Mouse (Mus musculus): ENCODE results near the gene Nlrp10. TPM values are rescaled to one million over a fixed set of nuclear protein-coding genes. Genes with fewer than 3 reads are reported as not detected.

The Nlrp10 gene
- polyA plus RNA-seq, 1 experiment from 2014 or later: not detected

- DNase-seq (ENCODE audit: low spot score) (peak; percentile 73), ATAC-seq (replicated peaks; ENCODE audit: low FRiP score) (peak; percentile 37)
- under 1% methylated on average over 51 of the region's 52 CpGs for WGBS
- Histone ChIP-seq H3K27me3 (ENCODE audit: control insufficient read depth, insufficient read depth, low read length) (peaks cover 30% of the 10 kb centered on the region), H3K36me3 (ENCODE audit: control insufficient read depth, insufficient read depth, low read length) (0 out of 2 replicates have a peak, but pooled peaks cover 1% of the 10 kb centered on the region), H3K9me3 (ENCODE audit: control insufficient read depth, low read length) (no peaks in the 10 kb centered on the region), H3K9ac (ENCODE audit: low read length) (peak overlapping the region; percentile 53), H3K4me1 (replicated peaks; ENCODE audit: control insufficient read depth, insufficient read depth, low read length) (peaks cover 5% of the 10 kb centered on the region; the same call in 1 of the 2 replicates), H3K27ac (ENCODE audit: low read depth, low read length) (no peak overlapping the region), H3K4me2 (ENCODE audit: low read depth, low read length, severe bottlenecking) (peak overlapping the region; percentile 98), H3K4me3 (ENCODE audit: low read depth, low read length) (peak overlapping the region; percentile 57)
Observed at GRCm38 (mm10) chr7:108950762-108951331, 20.9 kb upstream of the Nlrp10 start.

GRCm38 (mm10) chr7:108950312-108950761 is 20.4 kb upstream of the Nlrp10 start, which contains the start of gene Tub:
Tub (plus strand) TSS chr7:108950338.
- peaks cover 5% of the 10 kb centered on the region; the same call in 1 of the 2 replicates for H3K4me1 ChIP-seq (replicated peaks; ENCODE audit: control insufficient read depth, insufficient read depth, low read length)
- DNase-seq (ENCODE audit: low spot score) (peak; percentile 80), ATAC-seq (replicated peaks; ENCODE audit: low FRiP score) (peak; percentile 59)
- 0 out of 2 replicates have a peak, but pooled peaks cover 4% of the 10 kb centered on the region for H3K36me3 ChIP-seq (ENCODE audit: control insufficient read depth, insufficient read depth, low read length)
- WGBS: under 1% methylated on average over 40 of the region's 44 CpGs
- peak within 1 kb of the TSS; percentile 57 for H3K4me3 ChIP-seq (ENCODE audit: low read depth, low read length)
- peak within 1 kb of the TSS; percentile 53 for H3K9ac ChIP-seq (ENCODE audit: low read length)
- H3K9me3 ChIP-seq (ENCODE audit: control insufficient read depth, low read length): no peaks in the 10 kb centered on the region
- peak within 1 kb of the TSS; percentile 98 for H3K4me2 ChIP-seq (ENCODE audit: low read depth, low read length, severe bottlenecking)
- H3K27ac ChIP-seq (ENCODE audit: low read depth, low read length): no peak within 1 kb of the TSS
- H3K27me3 ChIP-seq (ENCODE audit: control insufficient read depth, insufficient read depth, low read length): peaks cover 30% of the 10 kb centered on the region

GRCm38 (mm10) chr7:108949301-108949700 is 19.3 kb upstream of the Nlrp10 start:
- DNase-seq (ENCODE audit: low spot score): no peak

GRCm38 (mm10) chr7:108948611-108949010 is 18.6 kb upstream of the Nlrp10 start:
- Histone ChIP-seq H3K36me3 (ENCODE audit: control insufficient read depth, insufficient read depth, low read length) (0 out of 2 replicates have a peak, but pooled peaks cover 4% of the 10 kb centered on the region), H3K27ac (ENCODE audit: low read depth, low read length) (no peak overlapping the region), H3K4me2 (ENCODE audit: low read depth, low read length, severe bottlenecking) (no peak overlapping the region), H3K9me3 (ENCODE audit: control insufficient read depth, low read length) (no peaks in the 10 kb centered on the region), H3K9ac (ENCODE audit: low read length) (no peak overlapping the region), H3K27me3 (ENCODE audit: control insufficient read depth, insufficient read depth, low read length) (peaks cover 30% of the 10 kb centered on the region), H3K4me1 (replicated peaks; ENCODE audit: control insufficient read depth, insufficient read depth, low read length) (peaks cover 5% of the 10 kb centered on the region; the same call in 1 of the 2 replicates), H3K4me3 (ENCODE audit: low read depth, low read length) (no peak overlapping the region)
- no peak for DNase-seq (ENCODE audit: low spot score)
- no peak for ATAC-seq (replicated peaks; ENCODE audit: low FRiP score)

More at GRCm38 (mm10) chr7:108949301-108949700, 19.3 kb upstream of the Nlrp10 start:
- Histone ChIP-seq H3K27ac (ENCODE audit: low read depth, low read length) (no peak overlapping the region), H3K4me3 (ENCODE audit: low read depth, low read length) (no peak overlapping the region), H3K9ac (ENCODE audit: low read length) (no peak overlapping the region), H3K9me3 (ENCODE audit: control insufficient read depth, low read length) (no peaks in the 10 kb centered on the region), H3K27me3 (ENCODE audit: control insufficient read depth, insufficient read depth, low read length) (peaks cover 30% of the 10 kb centered on the region), H3K36me3 (ENCODE audit: control insufficient read depth, insufficient read depth, low read length) (0 out of 2 replicates have a peak, but pooled peaks cover 4% of the 10 kb centered on the region), H3K4me2 (ENCODE audit: low read depth, low read length, severe bottlenecking) (no peak overlapping the region), H3K4me1 (replicated peaks; ENCODE audit: control insufficient read depth, insufficient read depth, low read length) (peaks cover 5% of the 10 kb centered on the region; the same call in 1 of the 2 replicates)
- WGBS: 31% methylated on average over 2 of the region's 2 CpGs
- ATAC-seq (replicated peaks; ENCODE audit: low FRiP score): no peak

GRCm38 (mm10) chr7:108944002-108944401 is 14.0 kb upstream of the Nlrp10 start:
- DNase-seq (ENCODE audit: low spot score): peak; percentile 70
- Histone ChIP-seq H3K4me2 (ENCODE audit: low read depth, low read length, severe bottlenecking) (no peak overlapping the region), H3K36me3 (ENCODE audit: control insufficient read depth, insufficient read depth, low read length) (peaks cover 19% of the 10 kb centered on the region), H3K4me1 (replicated peaks; ENCODE audit: control insufficient read depth, insufficient read depth, low read length) (no peaks in the 10 kb centered on the region), H3K9me3 (ENCODE audit: control insufficient read depth, low read length) (no peaks in the 10 kb centered on the region), H3K27me3 (ENCODE audit: control insufficient read depth, insufficient read depth, low read length) (no peaks in the 10 kb centered on the region), H3K4me3 (ENCODE audit: low read depth, low read length) (no peak overlapping the region), H3K27ac (ENCODE audit: low read depth, low read length) (no peak overlapping the region), H3K9ac (ENCODE audit: low read length) (no peak overlapping the region)
- peak; percentile 69 for ATAC-seq (replicated peaks; ENCODE audit: low FRiP score)
- 10% methylated on average over 2 of the region's 2 CpGs for WGBS

- no peaks in the 10 kb centered on the region for H3K4me1 ChIP-seq (replicated peaks; ENCODE audit: control insufficient read depth, insufficient read depth, low read length)
- peaks cover 24% of the 10 kb centered on the region for H3K36me3 ChIP-seq (ENCODE audit: control insufficient read depth, insufficient read depth, low read length)
- no peak overlapping the region for H3K4me2 ChIP-seq (ENCODE audit: low read depth, low read length, severe bottlenecking)
- H3K9ac ChIP-seq (ENCODE audit: low read length): no peak overlapping the region
- no peak for DNase-seq (ENCODE audit: low spot score)
- H3K4me3 ChIP-seq (ENCODE audit: low read depth, low read length): no peak overlapping the region
- no peaks in the 10 kb centered on the region for H3K27me3 ChIP-seq (ENCODE audit: control insufficient read depth, insufficient read depth, low read length)
- 93% methylated on average over 9 of the region's 9 CpGs for WGBS
- ATAC-seq (replicated peaks; ENCODE audit: low FRiP score): no peak
- no peak overlapping the region for H3K27ac ChIP-seq (ENCODE audit: low read depth, low read length)
- H3K9me3 ChIP-seq (ENCODE audit: control insufficient read depth, low read length): no peaks in the 10 kb centered on the region
Observed at GRCm38 (mm10) chr7:108941466-108941865, 11.5 kb upstream of the Nlrp10 start.

- 94% methylated on average over 4 of the region's 4 CpGs for WGBS
Observed at GRCm38 (mm10) chr7:108936591-108936990, 6.6 kb upstream of the Nlrp10 start.

GRCm38 (mm10) chr7:108935411-108935810 is 5.4 kb upstream of the Nlrp10 start:
- Histone ChIP-seq H3K9me3 (ENCODE audit: control insufficient read depth, low read length) (no peaks in the 10 kb centered on the region), H3K4me1 (replicated peaks; ENCODE audit: control insufficient read depth, insufficient read depth, low read length) (peaks cover 8% of the 10 kb centered on the region), H3K36me3 (ENCODE audit: control insufficient read depth, insufficient read depth, low read length) (peaks cover 13% of the 10 kb centered on the region; the same call in 1 of the 2 replicates), H3K9ac (ENCODE audit: low read length) (peak overlapping the region; percentile 96), H3K4me3 (ENCODE audit: low read depth, low read length) (peak overlapping the region; percentile 98), H3K27ac (ENCODE audit: low read depth, low read length) (no peak overlapping the region), H3K27me3 (ENCODE audit: control insufficient read depth, insufficient read depth, low read length) (no peaks in the 10 kb centered on the region), H3K4me2 (ENCODE audit: low read depth, low read length, severe bottlenecking) (peak overlapping the region; percentile 87)
- DNase-seq (ENCODE audit: low spot score) (no peak), ATAC-seq (replicated peaks; ENCODE audit: low FRiP score) (no peak)
- WGBS: 87% methylated on average over 7 of the region's 7 CpGs

More at GRCm38 (mm10) chr7:108936591-108936990, 6.6 kb upstream of the Nlrp10 start:
- DNase-seq (ENCODE audit: low spot score) (no peak), ATAC-seq (replicated peaks; ENCODE audit: low FRiP score) (no peak)
- Histone ChIP-seq H3K4me1 (replicated peaks; ENCODE audit: control insufficient read depth, insufficient read depth, low read length) (peaks cover 8% of the 10 kb centered on the region), H3K4me3 (ENCODE audit: low read depth, low read length) (no peak overlapping the region), H3K4me2 (ENCODE audit: low read depth, low read length, severe bottlenecking) (no peak overlapping the region), H3K27ac (ENCODE audit: low read depth, low read length) (no peak overlapping the region), H3K27me3 (ENCODE audit: control insufficient read depth, insufficient read depth, low read length) (no peaks in the 10 kb centered on the region), H3K9ac (ENCODE audit: low read length) (no peak overlapping the region), H3K9me3 (ENCODE audit: control insufficient read depth, low read length) (no peaks in the 10 kb centered on the region), H3K36me3 (ENCODE audit: control insufficient read depth, insufficient read depth, low read length) (peaks cover 21% of the 10 kb centered on the region)

Data from forebrain, embryonic 11.5 days (tissue).